Mouse (Mus musculus): ENCODE data around the gene Gm10447.

DNA sequence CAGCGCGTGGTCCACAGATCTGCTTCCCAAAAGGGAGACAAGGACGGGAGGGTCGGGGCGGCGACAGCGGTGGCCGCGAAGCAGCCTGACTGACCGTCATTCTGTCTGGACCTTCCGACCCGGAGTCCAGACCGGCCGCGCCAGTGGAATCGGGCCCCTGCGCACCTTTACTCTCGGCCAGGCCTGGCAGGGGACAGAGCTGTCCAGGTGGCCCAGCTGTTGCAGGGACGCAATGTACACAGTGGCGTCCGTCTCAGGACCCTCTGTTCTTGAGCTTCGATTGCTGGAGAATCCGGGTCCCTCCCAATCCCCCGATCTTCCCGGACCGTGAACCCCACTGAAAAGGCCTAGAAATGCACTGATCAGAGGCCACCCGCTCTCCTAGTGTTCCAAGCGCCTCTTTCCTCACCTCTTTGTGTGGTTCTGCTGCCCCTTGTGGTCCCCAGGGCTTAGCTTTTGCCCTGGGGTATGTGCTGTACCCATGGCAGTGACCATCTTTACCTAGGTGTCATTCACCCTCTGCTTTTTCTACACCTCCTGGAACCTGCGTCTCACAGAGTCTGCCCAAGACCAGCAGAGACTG, 553 bp upstream of the Gm10447 start:
- no peak for TF ChIP-seq POLR2A (IDR thresholded peaks at IDR 0.05; ENCODE audit: extremely low read depth, insufficient read depth, low read length)
- TF ChIP-seq CTCF (IDR thresholded peaks at IDR 0.05; ENCODE audit: extremely low read depth, insufficient read depth, low read length) = no peak

Measured in cortical plate, adult 2 months (tissue).